Mouse (Mus musculus): ENCODE measurements around the gene Gm20479. TPM values are rescaled to one million over a fixed set of nuclear protein-coding genes. Genes with fewer than 3 reads are reported as not detected.
A peak's percentile ranks its signal among the peaks of the same experiment; 100 is the strongest.

The Gm20479 gene
- polyA plus RNA-seq, 1 experiment from 2014 or later: 1.9 TPM

DNA sequence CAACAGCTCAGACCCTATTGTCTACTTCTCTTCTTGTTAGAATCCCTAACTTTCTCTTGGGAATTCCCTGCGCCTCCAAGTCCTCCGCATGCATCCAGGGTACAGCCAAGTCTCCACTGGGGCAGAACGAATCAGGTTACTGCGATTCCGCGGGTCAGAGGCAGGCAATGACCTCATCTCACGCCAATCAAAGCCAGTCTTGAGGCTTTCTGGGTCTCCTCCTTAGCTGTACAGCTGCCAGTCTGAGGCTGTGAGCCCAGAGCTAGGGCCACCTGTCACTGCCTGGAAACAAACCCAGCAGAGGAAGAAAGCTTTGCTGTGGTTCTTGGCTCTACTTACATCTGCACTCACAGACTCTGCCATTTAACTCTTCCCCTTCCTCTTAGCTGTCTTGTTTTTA, 41.3 kb downstream of the Gm20479 start:
- Histone ChIP-seq H3K4me3 (ENCODE audit: low read length) (no peak overlapping the region), H3K4me2 (replicated peaks; ENCODE audit: low read depth, low read length) (no peak overlapping the region), H3K27ac (ENCODE audit: low read depth, low read length) (no peak overlapping the region), H3K9ac (ENCODE audit: low read depth, low read length) (no peak overlapping the region), H3K9me3 (ENCODE audit: control insufficient read depth, low read length) (peaks cover 11% of the 10 kb centered on the region), H3K36me3 (ENCODE audit: control insufficient read depth, insufficient read depth, low read length) (no peaks in the 10 kb centered on the region; the same call in 1 of the 2 replicates), H3K27me3 (ENCODE audit: control insufficient read depth, insufficient read depth, low read length) (no peaks in the 10 kb centered on the region), H3K4me1 (ENCODE audit: control insufficient read depth, insufficient read depth, low read length) (peaks cover 5% of the 10 kb centered on the region)
- 22% methylated on average over 7 of the region's 7 CpGs for WGBS
- ATAC-seq (ENCODE audit: low FRiP score, low TSS enrichment): peak; percentile 81; the same call in 1 of the 2 replicates

DNA sequence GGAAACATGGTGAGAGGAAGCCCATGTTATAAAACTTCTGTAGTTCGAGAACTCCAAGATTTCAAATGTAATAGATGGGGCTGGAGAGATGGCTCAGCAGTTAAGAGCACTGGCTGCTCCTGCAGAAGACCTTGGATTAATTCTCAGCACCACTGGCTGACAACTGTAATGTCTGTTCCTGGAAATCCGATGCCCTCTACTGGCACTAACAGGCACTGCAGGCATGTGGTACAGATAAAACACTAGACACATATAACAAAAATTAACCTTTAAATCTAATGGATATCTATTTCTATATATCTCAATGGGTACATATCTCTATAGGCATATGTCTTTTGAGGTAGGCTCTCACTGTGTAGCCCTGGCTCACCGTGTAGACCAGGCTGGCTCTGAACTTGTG, 42.8 kb downstream of the Gm20479 start:
- 95% methylated on average over 3 of the region's 3 CpGs for WGBS
- H3K27me3 ChIP-seq (ENCODE audit: control insufficient read depth, insufficient read depth, low read length): no peaks in the 10 kb centered on the region
- ATAC-seq (ENCODE audit: low FRiP score, low TSS enrichment): no peak

DNA sequence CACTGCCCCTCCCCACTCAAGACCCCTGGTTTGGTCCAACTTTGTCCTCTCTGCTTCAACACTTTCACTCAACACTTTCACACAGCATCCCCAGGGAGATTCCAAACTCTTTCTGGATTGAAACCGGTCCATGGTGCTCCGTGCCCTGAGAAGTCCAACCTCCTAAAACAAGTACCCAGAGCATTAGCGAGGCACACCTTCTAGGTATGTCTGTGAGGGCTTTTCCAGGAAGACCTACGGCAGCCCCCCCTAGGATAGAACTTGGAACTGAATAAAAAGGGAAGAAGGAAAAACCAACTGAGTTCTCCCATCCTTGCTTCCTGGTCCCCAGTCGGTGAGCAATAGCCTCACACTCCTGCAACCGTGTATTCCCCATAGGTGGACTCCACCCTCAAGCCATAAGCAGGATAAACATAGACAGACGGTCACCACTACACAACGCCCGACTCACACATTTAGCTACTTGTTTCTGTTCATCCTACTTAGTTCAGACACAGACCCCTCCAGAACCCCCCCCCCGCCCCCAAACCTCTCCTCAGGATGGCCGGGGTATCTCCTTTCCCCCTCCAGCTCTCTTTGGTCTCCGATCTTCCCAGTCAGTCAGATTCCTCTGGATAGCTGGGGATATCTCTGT, 45.5 kb downstream of the Gm20479 start:
- Histone ChIP-seq H3K4me2 (replicated peaks; ENCODE audit: low read depth, low read length) (no peak overlapping the region), H3K4me1 (ENCODE audit: control insufficient read depth, insufficient read depth, low read length) (peaks cover 18% of the 10 kb centered on the region), H3K36me3 (ENCODE audit: control insufficient read depth, insufficient read depth, low read length) (no peaks in the 10 kb centered on the region; the same call in 1 of the 2 replicates), H3K4me3 (ENCODE audit: low read length) (no peak overlapping the region), H3K9ac (ENCODE audit: low read depth, low read length) (no peak overlapping the region), H3K27ac (ENCODE audit: low read depth, low read length) (no peak overlapping the region), H3K27me3 (ENCODE audit: control insufficient read depth, insufficient read depth, low read length) (no peaks in the 10 kb centered on the region), H3K9me3 (ENCODE audit: control insufficient read depth, low read length) (peaks cover 11% of the 10 kb centered on the region)
- WGBS: 90% methylated on average over 12 of the region's 12 CpGs
- no peak for ATAC-seq (ENCODE audit: low FRiP score, low TSS enrichment)

More for the DNA sequence above, 42.8 kb downstream of the Gm20479 start:
- Histone ChIP-seq H3K36me3 (ENCODE audit: control insufficient read depth, insufficient read depth, low read length) (no peaks in the 10 kb centered on the region; the same call in 1 of the 2 replicates), H3K4me2 (replicated peaks; ENCODE audit: low read depth, low read length) (no peak overlapping the region), H3K9ac (ENCODE audit: low read depth, low read length) (no peak overlapping the region), H3K27ac (ENCODE audit: low read depth, low read length) (no peak overlapping the region), H3K4me1 (ENCODE audit: control insufficient read depth, insufficient read depth, low read length) (peaks cover 10% of the 10 kb centered on the region), H3K4me3 (ENCODE audit: low read length) (no peak overlapping the region), H3K9me3 (ENCODE audit: control insufficient read depth, low read length) (peaks cover 11% of the 10 kb centered on the region)

DNA sequence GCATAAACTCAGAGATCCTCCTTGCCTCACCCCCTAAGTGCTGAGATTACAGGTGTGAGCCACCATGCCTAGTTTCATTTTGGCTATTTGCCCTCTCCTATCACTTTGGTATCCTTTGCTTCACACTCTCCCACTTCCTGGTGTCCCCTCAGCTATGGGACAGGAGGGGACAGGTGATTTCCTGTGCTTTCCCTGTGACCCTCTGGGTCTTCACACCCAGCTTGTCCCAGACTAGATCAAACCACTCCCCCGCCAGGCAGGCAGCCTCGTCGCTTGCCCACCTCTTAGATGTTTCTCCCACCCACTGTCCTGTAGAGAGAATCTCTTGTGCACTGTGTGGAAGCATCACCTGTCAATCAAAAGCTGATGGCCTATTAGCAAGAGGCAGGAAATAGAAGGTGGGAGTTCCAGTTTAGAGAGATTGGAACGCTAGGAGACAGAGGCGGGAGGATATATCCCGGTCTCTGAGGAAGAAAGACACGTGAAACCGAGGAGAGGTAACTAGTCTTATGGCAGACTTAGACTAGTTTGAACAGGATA, 46.2 kb downstream of the Gm20479 start:
- ATAC-seq (ENCODE audit: low FRiP score, low TSS enrichment): no peak
- H3K9ac ChIP-seq (ENCODE audit: low read depth, low read length): no peak overlapping the region
- H3K4me3 ChIP-seq (ENCODE audit: low read length): no peak overlapping the region
- H3K36me3 ChIP-seq (ENCODE audit: control insufficient read depth, insufficient read depth, low read length): no peaks in the 10 kb centered on the region; the same call in 1 of the 2 replicates
- H3K27ac ChIP-seq (ENCODE audit: low read depth, low read length): no peak overlapping the region
- H3K9me3 ChIP-seq (ENCODE audit: control insufficient read depth, low read length): peaks cover 11% of the 10 kb centered on the region
- peaks cover 15% of the 10 kb centered on the region for H3K4me1 ChIP-seq (ENCODE audit: control insufficient read depth, insufficient read depth, low read length)
- no peaks in the 10 kb centered on the region for H3K27me3 ChIP-seq (ENCODE audit: control insufficient read depth, insufficient read depth, low read length)
- H3K4me2 ChIP-seq (replicated peaks; ENCODE audit: low read depth, low read length): no peak overlapping the region
- 47% methylated on average over 8 of the region's 8 CpGs for WGBS

DNA sequence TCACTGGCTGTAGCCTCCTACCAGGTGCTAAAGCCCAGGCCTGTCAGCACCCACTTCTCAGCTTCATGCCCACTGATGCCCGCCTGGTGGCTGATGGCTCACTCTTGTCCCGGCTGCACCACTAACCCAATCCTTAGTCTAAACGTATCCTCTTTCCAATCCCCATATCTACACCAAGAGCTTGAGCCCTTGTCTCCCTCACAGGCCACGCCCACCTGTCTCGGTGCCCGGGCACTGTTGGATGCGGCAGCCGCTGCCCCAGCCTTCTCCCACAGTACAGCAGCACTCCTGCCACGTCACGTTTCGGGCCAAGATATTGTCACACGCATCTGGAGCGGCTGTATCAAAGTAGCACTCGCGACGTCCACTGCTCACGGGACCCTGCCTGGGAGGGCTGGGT, 46.9 kb downstream of the Gm20479 start:
- Histone ChIP-seq H3K4me1 (ENCODE audit: control insufficient read depth, insufficient read depth, low read length) (peaks cover 13% of the 10 kb centered on the region), H3K36me3 (ENCODE audit: control insufficient read depth, insufficient read depth, low read length) (no peaks in the 10 kb centered on the region; the same call in 1 of the 2 replicates), H3K4me2 (replicated peaks; ENCODE audit: low read depth, low read length) (peak overlapping the region; percentile 46), H3K4me3 (ENCODE audit: low read length) (peak overlapping the region; percentile 30), H3K27ac (ENCODE audit: low read depth, low read length) (no peak overlapping the region), H3K9ac (ENCODE audit: low read depth, low read length) (no peak overlapping the region), H3K9me3 (ENCODE audit: control insufficient read depth, low read length) (peaks cover 11% of the 10 kb centered on the region), H3K27me3 (ENCODE audit: control insufficient read depth, insufficient read depth, low read length) (no peaks in the 10 kb centered on the region)
- WGBS: 5% methylated on average over 17 of the region's 17 CpGs
- ATAC-seq (ENCODE audit: low FRiP score, low TSS enrichment): peak; percentile 44

DNA sequence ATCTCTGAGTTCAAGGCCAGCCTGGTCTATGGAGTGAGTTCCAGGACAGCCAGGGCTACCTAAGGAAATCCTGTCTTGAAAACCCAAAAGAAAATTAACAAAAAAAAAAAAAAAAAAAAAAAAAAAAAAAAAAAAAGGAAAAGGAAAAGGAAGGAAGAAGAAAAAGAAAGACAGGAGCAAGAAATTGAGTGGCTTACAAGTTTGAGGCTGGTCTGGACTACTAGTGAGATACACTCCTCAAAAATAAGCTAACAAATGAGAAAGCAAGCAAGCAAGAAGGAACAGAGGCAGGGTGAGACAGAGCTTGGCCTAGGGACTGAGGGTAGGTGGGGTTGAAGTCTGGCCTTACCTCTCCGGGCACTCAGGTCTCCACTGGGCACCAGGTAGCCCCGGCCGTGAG, 47.4 kb downstream of the Gm20479 start:
- no peak overlapping the region for H3K27ac ChIP-seq (ENCODE audit: low read depth, low read length)
- H3K9ac ChIP-seq (ENCODE audit: low read depth, low read length): no peak overlapping the region
- 52% methylated on average over 3 of the region's 3 CpGs for WGBS
- no peaks in the 10 kb centered on the region; the same call in 1 of the 2 replicates for H3K36me3 ChIP-seq (ENCODE audit: control insufficient read depth, insufficient read depth, low read length)
- ATAC-seq (ENCODE audit: low FRiP score, low TSS enrichment): 0 out of 2 replicates have a peak, but pooled peaks have one; percentile 2
- H3K4me3 ChIP-seq (ENCODE audit: low read length): no peak overlapping the region
- no peaks in the 10 kb centered on the region for H3K27me3 ChIP-seq (ENCODE audit: control insufficient read depth, insufficient read depth, low read length)
- peaks cover 11% of the 10 kb centered on the region for H3K9me3 ChIP-seq (ENCODE audit: control insufficient read depth, low read length)
- H3K4me2 ChIP-seq (replicated peaks; ENCODE audit: low read depth, low read length): no peak overlapping the region
- H3K4me1 ChIP-seq (ENCODE audit: control insufficient read depth, insufficient read depth, low read length): peaks cover 13% of the 10 kb centered on the region

DNA sequence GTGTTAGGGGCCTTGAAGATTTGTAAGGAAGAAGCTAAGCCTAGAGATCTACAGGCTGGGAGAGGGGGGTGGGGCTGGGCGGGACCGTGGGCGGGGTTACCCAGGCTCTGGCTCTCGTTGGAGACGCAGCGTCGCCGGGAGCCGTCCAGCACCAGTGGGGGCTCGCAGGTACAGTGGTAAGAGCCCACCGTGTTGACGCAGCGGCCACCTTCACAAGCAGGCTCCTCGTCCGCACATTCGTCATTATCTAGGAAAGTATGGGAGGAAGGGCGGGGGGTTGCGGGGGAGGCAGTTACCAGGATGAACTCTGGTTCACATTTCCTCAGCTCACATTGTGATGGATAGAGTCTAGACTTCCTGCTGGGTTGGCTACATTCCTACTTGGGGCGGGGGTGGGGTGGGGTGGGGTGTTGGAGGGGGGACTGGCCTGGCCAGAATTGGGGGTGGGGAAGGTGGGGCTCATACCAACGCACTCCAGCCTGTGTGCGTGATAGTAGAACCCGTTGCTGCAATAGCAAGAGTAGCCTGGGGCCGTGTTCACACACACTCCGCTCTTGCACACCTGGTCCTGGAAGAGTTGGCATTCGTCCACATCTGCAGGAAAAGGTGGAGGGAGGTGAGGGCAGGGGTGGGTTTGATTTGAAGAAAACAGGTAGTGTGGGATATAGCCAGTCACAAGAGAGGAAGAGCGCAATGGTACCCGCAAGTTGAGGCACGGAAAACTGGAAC, 48.2 kb downstream of the Gm20479 start:
- peak; percentile 63 for ATAC-seq (ENCODE audit: low FRiP score, low TSS enrichment)
- Histone ChIP-seq H3K36me3 (ENCODE audit: control insufficient read depth, insufficient read depth, low read length) (no peaks in the 10 kb centered on the region; the same call in 1 of the 2 replicates), H3K27ac (ENCODE audit: low read depth, low read length) (no peak overlapping the region), H3K4me3 (ENCODE audit: low read length) (peak overlapping the region; percentile 37), H3K9me3 (ENCODE audit: control insufficient read depth, low read length) (peaks cover 5% of the 10 kb centered on the region; the same call in 1 of the 2 replicates), H3K27me3 (ENCODE audit: control insufficient read depth, insufficient read depth, low read length) (no peaks in the 10 kb centered on the region), H3K9ac (ENCODE audit: low read depth, low read length) (peak overlapping the region; percentile 34; the same call in 1 of the 2 replicates), H3K4me1 (ENCODE audit: control insufficient read depth, insufficient read depth, low read length) (peaks cover 13% of the 10 kb centered on the region), H3K4me2 (replicated peaks; ENCODE audit: low read depth, low read length) (peak overlapping the region; percentile 65)
- WGBS: 8% methylated on average over 28 of the region's 28 CpGs

DNA sequence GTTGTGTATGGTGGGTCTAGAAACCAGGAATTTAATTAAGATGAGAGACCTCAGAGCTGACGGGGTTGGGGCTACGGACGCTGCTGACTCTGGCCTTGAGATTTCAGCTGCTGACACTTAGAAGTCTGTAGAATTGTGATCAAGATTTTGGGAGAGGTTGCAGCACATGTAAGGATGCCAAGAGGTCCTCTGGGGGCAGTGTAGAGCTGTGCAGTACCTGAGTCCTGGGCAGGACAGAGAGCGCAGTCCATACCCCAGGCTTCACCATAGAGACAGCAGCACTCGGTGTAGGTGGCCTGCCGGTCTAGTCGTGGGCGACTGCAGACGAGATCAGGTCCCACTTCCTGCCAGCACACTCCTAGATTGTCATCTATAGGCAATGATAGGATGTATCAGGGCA, 49.7 kb downstream of the Gm20479 start:
- Histone ChIP-seq H3K27me3 (ENCODE audit: control insufficient read depth, insufficient read depth, low read length) (peaks cover 3% of the 10 kb centered on the region; the same call in 1 of the 2 replicates), H3K4me3 (ENCODE audit: low read length) (no peak overlapping the region), H3K9me3 (ENCODE audit: control insufficient read depth, low read length) (no peaks in the 10 kb centered on the region), H3K36me3 (ENCODE audit: control insufficient read depth, insufficient read depth, low read length) (no peaks in the 10 kb centered on the region), H3K4me2 (replicated peaks; ENCODE audit: low read depth, low read length) (no peak overlapping the region), H3K27ac (ENCODE audit: low read depth, low read length) (no peak overlapping the region), H3K4me1 (ENCODE audit: control insufficient read depth, insufficient read depth, low read length) (peaks cover 13% of the 10 kb centered on the region), H3K9ac (ENCODE audit: low read depth, low read length) (no peak overlapping the region)
- WGBS: 70% methylated on average over 9 of the region's 9 CpGs
- ATAC-seq (ENCODE audit: low FRiP score, low TSS enrichment): no peak

Measured in kidney, embryonic 14.5 days (tissue).